Mouse (Mus musculus): ENCODE data around the gene Txnrd2. TPM values are rescaled to one million over a fixed set of nuclear protein-coding genes. Genes with fewer than 3 reads are reported as not detected.

Gene Txnrd2
- polyA plus RNA-seq, 1 experiment, result 7.1 TPM

DNA sequence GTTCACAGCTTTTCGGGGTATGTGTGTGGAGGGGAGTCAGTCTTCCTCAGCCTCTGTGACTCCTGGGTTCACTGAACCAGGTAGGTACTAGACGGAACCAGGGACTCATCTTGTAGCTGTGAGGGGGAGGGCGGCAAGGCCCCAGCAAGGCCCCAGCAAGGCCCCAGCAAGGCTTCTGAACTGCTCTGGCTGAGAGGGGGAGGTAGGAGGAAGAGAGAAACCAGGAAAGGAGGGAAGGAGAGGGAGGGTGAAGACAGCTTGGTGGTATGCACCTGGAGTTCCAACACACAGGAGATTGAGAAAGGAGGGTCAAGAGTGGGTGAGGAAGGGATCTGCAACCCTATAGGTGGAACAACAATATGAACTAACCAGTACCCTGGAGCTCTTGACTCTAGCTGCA lies 9.3 kb upstream of the Txnrd2 start:
- Histone ChIP-seq H3K36me3 (ENCODE audit: control insufficient read depth, insufficient read depth, low read length, poor library complexity, severe bottlenecking) (no peaks in the 10 kb centered on the region), H3K9ac (ENCODE audit: low read depth, poor library complexity, severe bottlenecking) (no peak overlapping the region), H3K4me3 (ENCODE audit: low read depth, low read length) (no peak overlapping the region), H3K9me3 (replicated peaks; ENCODE audit: control insufficient read depth, insufficient read depth, low read length, poor library complexity, severe bottlenecking) (no peaks in the 10 kb centered on the region), H3K4me1 (ENCODE audit: control insufficient read depth, insufficient read depth, low read length) (peaks cover 3% of the 10 kb centered on the region), H3K27me3 (ENCODE audit: control insufficient read depth, insufficient read depth, low read length, poor library complexity, severe bottlenecking) (no peaks in the 10 kb centered on the region), H3K27ac (ENCODE audit: insufficient read depth, low read length) (no peak overlapping the region)
- TF ChIP-seq POLR2A (IDR thresholded peaks at IDR 0.05; ENCODE audit: insufficient read depth, low read length), result no peak
- TF ChIP-seq EP300 (IDR thresholded peaks at IDR 0.05; ENCODE audit: insufficient read depth, low read depth, low read length), result no peak
- TF ChIP-seq CTCF (IDR thresholded peaks at IDR 0.05; ENCODE audit: low read depth, low read length), result no peak

DNA sequence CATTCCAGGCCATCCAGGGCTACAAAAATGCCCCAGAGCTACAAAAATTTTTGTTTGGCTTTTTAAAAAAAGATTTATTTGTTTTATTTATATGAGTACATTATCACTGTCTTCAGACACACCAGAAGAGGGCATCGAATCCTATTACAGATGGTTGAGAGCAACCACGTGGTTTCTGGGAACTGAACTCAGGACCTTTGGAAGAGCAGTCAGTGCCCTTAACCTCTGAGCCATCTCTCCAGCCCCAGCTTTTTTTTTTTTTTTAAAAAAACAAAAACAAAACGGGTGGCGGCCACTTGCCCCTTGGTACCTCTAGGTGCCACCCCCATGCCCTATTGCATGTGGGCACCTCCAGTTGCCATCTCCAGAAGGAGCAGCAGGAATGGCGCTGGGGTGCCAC lies 8.7 kb upstream of the Txnrd2 start:
- H3K36me3 ChIP-seq (ENCODE audit: control insufficient read depth, insufficient read depth, low read length, poor library complexity, severe bottlenecking), result no peaks in the 10 kb centered on the region
- H3K9me3 ChIP-seq (replicated peaks; ENCODE audit: control insufficient read depth, insufficient read depth, low read length, poor library complexity, severe bottlenecking), result no peaks in the 10 kb centered on the region
- TF ChIP-seq CTCF (IDR thresholded peaks at IDR 0.05; ENCODE audit: low read depth, low read length), result no peak
- no peak for TF ChIP-seq POLR2A (IDR thresholded peaks at IDR 0.05; ENCODE audit: insufficient read depth, low read length)
- no peak for TF ChIP-seq EP300 (IDR thresholded peaks at IDR 0.05; ENCODE audit: insufficient read depth, low read depth, low read length)
- H3K27ac ChIP-seq (ENCODE audit: insufficient read depth, low read length), result no peak overlapping the region
- H3K4me3 ChIP-seq (ENCODE audit: low read depth, low read length), result no peak overlapping the region
- H3K4me1 ChIP-seq (ENCODE audit: control insufficient read depth, insufficient read depth, low read length), result peaks cover 3% of the 10 kb centered on the region
- H3K9ac ChIP-seq (ENCODE audit: low read depth, poor library complexity, severe bottlenecking), result no peak overlapping the region
- H3K27me3 ChIP-seq (ENCODE audit: control insufficient read depth, insufficient read depth, low read length, poor library complexity, severe bottlenecking), result no peaks in the 10 kb centered on the region

DNA sequence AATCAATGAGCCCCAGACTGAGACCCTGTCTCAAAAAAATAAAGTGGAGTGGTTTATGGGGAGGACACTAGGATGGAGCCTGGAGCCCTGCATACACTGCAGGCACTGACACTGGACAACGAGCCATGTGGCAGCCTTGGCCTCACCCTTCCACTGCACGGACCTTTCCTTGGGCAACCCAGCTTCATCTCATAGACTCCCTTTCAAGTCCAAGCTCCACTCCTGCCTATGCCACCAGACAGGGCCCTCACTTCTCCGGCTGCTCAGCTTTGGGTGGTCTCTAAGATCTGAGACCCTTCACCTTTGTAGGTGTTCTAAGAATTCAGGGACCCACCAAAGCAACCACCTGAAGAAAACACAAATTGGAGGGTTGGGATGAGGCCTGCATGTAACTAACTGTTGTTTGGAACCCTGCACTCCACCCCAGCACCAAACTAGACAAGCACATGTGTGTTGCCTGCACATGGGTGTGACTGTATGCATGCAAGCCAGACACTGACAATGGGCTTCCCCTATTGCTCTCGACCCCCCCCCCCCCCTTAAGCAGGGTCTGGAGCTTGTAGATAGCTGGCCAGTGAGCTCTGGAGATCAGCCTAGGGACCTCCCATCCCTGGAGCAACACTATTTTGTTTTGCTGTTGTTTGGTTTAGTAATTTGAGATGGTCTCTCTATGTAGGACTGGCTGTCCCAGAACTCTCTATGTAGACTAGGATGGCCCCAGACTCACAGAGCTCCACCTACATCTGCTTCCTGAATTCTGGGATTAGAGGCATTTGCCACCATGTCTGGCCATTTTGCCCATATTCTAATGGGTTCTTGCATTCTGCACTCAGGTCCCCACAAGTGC lies 7.2 kb upstream of the Txnrd2 start:
- TF ChIP-seq POLR2A (IDR thresholded peaks at IDR 0.05; ENCODE audit: insufficient read depth, low read length), result no peak
- TF ChIP-seq EP300 (IDR thresholded peaks at IDR 0.05; ENCODE audit: insufficient read depth, low read depth, low read length), result no peak
- no peak for TF ChIP-seq CTCF (IDR thresholded peaks at IDR 0.05; ENCODE audit: low read depth, low read length)
- no peaks in the 10 kb centered on the region for H3K9me3 ChIP-seq (replicated peaks; ENCODE audit: control insufficient read depth, insufficient read depth, low read length, poor library complexity, severe bottlenecking)
- H3K27me3 ChIP-seq (ENCODE audit: control insufficient read depth, insufficient read depth, low read length, poor library complexity, severe bottlenecking), result no peaks in the 10 kb centered on the region
- H3K36me3 ChIP-seq (ENCODE audit: control insufficient read depth, insufficient read depth, low read length, poor library complexity, severe bottlenecking), result no peaks in the 10 kb centered on the region
- H3K9ac ChIP-seq (ENCODE audit: low read depth, poor library complexity, severe bottlenecking), result no peak overlapping the region
- no peak overlapping the region for H3K4me3 ChIP-seq (ENCODE audit: low read depth, low read length)
- peaks cover 3% of the 10 kb centered on the region for H3K4me1 ChIP-seq (ENCODE audit: control insufficient read depth, insufficient read depth, low read length)
- no peak overlapping the region for H3K27ac ChIP-seq (ENCODE audit: insufficient read depth, low read length)

DNA sequence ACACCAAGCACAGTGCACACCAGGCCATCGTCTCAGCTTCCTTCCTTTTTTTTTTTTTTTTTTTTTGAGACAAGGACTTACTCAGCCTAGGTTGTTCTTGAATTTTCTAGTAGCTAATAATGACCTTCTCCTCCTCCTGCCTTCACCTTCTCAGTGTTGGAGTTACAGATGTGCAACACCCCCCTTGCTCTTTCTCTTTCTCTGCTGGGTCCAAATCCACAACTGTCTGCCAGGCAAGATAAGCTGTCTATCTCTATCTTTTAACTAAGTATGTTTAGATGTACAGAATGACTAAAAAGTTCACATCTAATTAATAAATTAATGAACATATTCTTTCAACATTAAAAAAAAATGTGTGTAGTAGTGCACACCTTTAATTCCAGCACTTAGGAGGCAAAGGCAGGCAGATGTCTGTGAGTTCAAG lies 6.6 kb upstream of the Txnrd2 start:
- no peak for TF ChIP-seq EP300 (IDR thresholded peaks at IDR 0.05; ENCODE audit: insufficient read depth, low read depth, low read length)
- TF ChIP-seq POLR2A (IDR thresholded peaks at IDR 0.05; ENCODE audit: insufficient read depth, low read length), result no peak
- Histone ChIP-seq H3K27me3 (ENCODE audit: control insufficient read depth, insufficient read depth, low read length, poor library complexity, severe bottlenecking) (no peaks in the 10 kb centered on the region), H3K9me3 (replicated peaks; ENCODE audit: control insufficient read depth, insufficient read depth, low read length, poor library complexity, severe bottlenecking) (no peaks in the 10 kb centered on the region), H3K36me3 (ENCODE audit: control insufficient read depth, insufficient read depth, low read length, poor library complexity, severe bottlenecking) (no peaks in the 10 kb centered on the region), H3K4me1 (ENCODE audit: control insufficient read depth, insufficient read depth, low read length) (peaks cover 3% of the 10 kb centered on the region), H3K27ac (ENCODE audit: insufficient read depth, low read length) (no peak overlapping the region), H3K9ac (ENCODE audit: low read depth, poor library complexity, severe bottlenecking) (no peak overlapping the region), H3K4me3 (ENCODE audit: low read depth, low read length) (no peak overlapping the region)

DNA sequence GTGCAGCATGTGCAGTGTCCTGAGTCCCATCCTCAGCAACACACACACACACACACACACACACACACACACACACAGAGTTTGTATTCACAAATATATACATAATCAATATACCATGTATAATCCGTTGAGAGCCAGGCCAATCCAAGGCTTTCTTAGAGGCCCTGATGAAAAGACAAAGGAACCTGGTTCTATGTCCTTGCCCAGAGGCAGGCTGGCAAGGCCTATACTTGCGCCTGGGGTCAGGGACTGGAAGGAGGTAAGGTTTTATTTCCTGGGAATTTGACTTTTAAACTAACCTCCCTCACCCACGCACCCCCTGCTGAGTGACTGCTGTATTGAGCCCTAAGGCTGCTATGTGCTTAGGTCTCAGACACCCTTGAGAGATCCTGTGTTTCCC lies 5.6 kb upstream of the Txnrd2 start:
- TF ChIP-seq CTCF (IDR thresholded peaks at IDR 0.05; ENCODE audit: low read depth, low read length), result no peak
- TF ChIP-seq EP300 (IDR thresholded peaks at IDR 0.05; ENCODE audit: insufficient read depth, low read depth, low read length), result no peak
- no peak for TF ChIP-seq POLR2A (IDR thresholded peaks at IDR 0.05; ENCODE audit: insufficient read depth, low read length)
- Histone ChIP-seq H3K4me3 (ENCODE audit: low read depth, low read length) (no peak overlapping the region), H3K27me3 (ENCODE audit: control insufficient read depth, insufficient read depth, low read length, poor library complexity, severe bottlenecking) (no peaks in the 10 kb centered on the region), H3K27ac (ENCODE audit: insufficient read depth, low read length) (no peak overlapping the region), H3K36me3 (ENCODE audit: control insufficient read depth, insufficient read depth, low read length, poor library complexity, severe bottlenecking) (no peaks in the 10 kb centered on the region), H3K4me1 (ENCODE audit: control insufficient read depth, insufficient read depth, low read length) (peaks cover 3% of the 10 kb centered on the region), H3K9ac (ENCODE audit: low read depth, poor library complexity, severe bottlenecking) (no peak overlapping the region), H3K9me3 (replicated peaks; ENCODE audit: control insufficient read depth, insufficient read depth, low read length, poor library complexity, severe bottlenecking) (no peaks in the 10 kb centered on the region)

DNA sequence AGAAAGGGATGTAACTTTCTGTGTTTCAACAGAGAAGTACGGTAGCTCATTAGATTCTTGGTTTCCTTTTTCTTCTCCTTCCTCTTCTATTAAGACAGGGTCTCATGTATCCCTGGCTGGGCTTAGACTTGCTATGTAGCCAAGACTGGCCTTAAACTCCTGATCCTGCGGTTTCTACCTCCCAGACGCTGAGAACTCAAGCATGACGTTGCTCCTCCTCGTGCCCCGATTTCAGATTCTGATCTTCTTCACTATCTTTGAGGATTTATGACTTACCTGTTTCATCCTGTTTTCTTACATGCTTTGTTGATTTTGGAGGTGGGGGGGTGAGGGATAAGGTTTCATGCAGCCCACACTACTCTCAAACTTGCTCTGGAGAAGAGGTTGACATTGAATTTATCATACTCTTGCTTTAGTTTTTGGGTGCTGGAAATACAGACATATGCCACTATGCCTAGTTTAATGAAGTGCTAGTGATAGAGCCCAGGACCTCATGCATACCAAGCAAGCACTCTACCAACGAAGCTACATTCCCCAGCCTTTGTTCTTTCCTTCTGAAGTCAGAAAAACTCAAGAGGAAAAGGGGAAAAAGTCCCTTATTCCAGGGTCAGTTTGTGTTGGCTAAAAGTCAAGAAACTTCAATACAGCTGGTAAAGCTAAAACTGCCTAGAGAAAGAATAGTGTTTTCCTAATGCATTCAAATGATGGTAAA lies 2.8 kb upstream of the Txnrd2 start:
- Histone ChIP-seq H3K4me1 (ENCODE audit: control insufficient read depth, insufficient read depth, low read length) (peaks cover 3% of the 10 kb centered on the region), H3K9ac (ENCODE audit: low read depth, poor library complexity, severe bottlenecking) (no peak overlapping the region), H3K36me3 (ENCODE audit: control insufficient read depth, insufficient read depth, low read length, poor library complexity, severe bottlenecking) (no peaks in the 10 kb centered on the region), H3K27ac (ENCODE audit: insufficient read depth, low read length) (no peak overlapping the region), H3K27me3 (ENCODE audit: control insufficient read depth, insufficient read depth, low read length, poor library complexity, severe bottlenecking) (no peaks in the 10 kb centered on the region), H3K4me3 (ENCODE audit: low read depth, low read length) (no peak overlapping the region), H3K9me3 (replicated peaks; ENCODE audit: control insufficient read depth, insufficient read depth, low read length, poor library complexity, severe bottlenecking) (no peaks in the 10 kb centered on the region)
- TF ChIP-seq POLR2A (IDR thresholded peaks at IDR 0.05; ENCODE audit: insufficient read depth, low read length) (no peak), EP300 (IDR thresholded peaks at IDR 0.05; ENCODE audit: insufficient read depth, low read depth, low read length) (no peak), CTCF (IDR thresholded peaks at IDR 0.05; ENCODE audit: low read depth, low read length) (no peak)
